Mouse (Mus musculus) liver, postnatal 0 days (tissue): ENCODE results near the gene Ensa. TPM values are rescaled to one million over a fixed set of nuclear protein-coding genes. Genes with fewer than 3 reads are reported as not detected.
"Not testable (repeated sequence)": the region's sequence is repeated elsewhere in the genome, so short reads cannot be mapped to it uniquely, and the experiment has no call there.

ENCODE experiments used
- ATAC-seq: fragments of 200-750 bp; cut with Nextera tagmentation; 2 replicates; pipeline ENCODE4 v1.8.0; 2017; ENCODE audit warnings: mild to moderate bottlenecking, moderate library complexity
- DNase-seq: peaks from one replicate; pipeline ENCODE4 v3.0.0-alpha.2; 2016
- H3K27ac ChIP-seq: fragments of 300-500 bp; sonication (generic); 2 replicates; pipeline ENCODE4 v1.5.1; 2014; ENCODE audit warnings: antibody characterized with exemption, moderate library complexity, mild to moderate bottlenecking, low read depth
- H3K27me3 ChIP-seq: fragments of 300-500 bp; sonication (generic); 2 replicates; pipeline ENCODE4 v1.6.1; 2014; ENCODE audit warnings: low read length, control low read depth, mixed read lengths; ENCODE audit not compliant: insufficient read depth
- H3K36me3 ChIP-seq: fragments of 300-500 bp; sonication (generic); replicated peaks from 2 replicates; pipeline ENCODE4 v1.6.1; 2014; ENCODE audit warnings: mild to moderate bottlenecking, control low read depth, low read length, moderate library complexity, mixed read lengths; ENCODE audit not compliant: insufficient read depth
- H3K4me1 ChIP-seq: fragments of 300-500 bp; sonication (generic); 2 replicates; pipeline ENCODE4 v1.6.1; 2014; ENCODE audit warnings: antibody characterized with exemption, mild to moderate bottlenecking, control low read depth; ENCODE audit not compliant: insufficient read depth
- H3K4me2 ChIP-seq: fragments of 300-500 bp; sonication (generic); 2 replicates; pipeline ENCODE4 v1.6.1; 2014; ENCODE audit warnings: low read depth, mild to moderate bottlenecking, low read length, moderate library complexity, mixed read lengths
- H3K4me3 ChIP-seq: fragments of 300-500 bp; sonication (generic); 2 replicates; pipeline ENCODE4 v1.5.1; 2014; ENCODE audit warnings: low read depth, low read length
- H3K9ac ChIP-seq: fragments of 300-500 bp; sonication (generic); replicated peaks from 2 replicates; pipeline ENCODE4 v1.6.1; 2014; ENCODE audit warnings: mild to moderate bottlenecking, moderate library complexity
- H3K9me3 ChIP-seq: fragments of 300-500 bp; sonication (generic); 2 replicates; pipeline ENCODE4 v1.6.1; 2016; ENCODE audit warnings: mild to moderate bottlenecking, control low read depth, low read length, mixed read lengths
- CTCF ChIP-seq: sonication (generic); IDR thresholded peaks from 2 replicates; pipeline ENCODE4 v1.5.1; 2016; ENCODE audit warnings: antibody characterized with exemption, low read depth
- EP300 ChIP-seq: IDR thresholded peaks from 2 replicates; pipeline ENCODE4 v1.6.1; 2016; ENCODE audit warnings: antibody characterized with exemption, low read depth, mild to moderate bottlenecking
- WGBS: fragments of 180-500 bp; shearing (Covaris S2); extraction: QIAGEN DNeasy Blood & Tissue Kit; methylation state at CpG from one replicate; pipeline ENCODE4 v1.1.7; 2014; ENCODE audit not compliant: insufficient replicate concordance; 5-methylcytosine and 5-hydroxymethylcytosine counted together
- polyA plus RNA-seq: library from polyadenylated mRNA; unstranded; fragments of >200 nt; fragmentation: Nextera tagmentation; extraction: Ambion mirVana; gene quantifications from 2 replicates; pipeline ENCODE4 v1.2.1, GENCODE M21; 2015

Ensa gene
- polyA plus RNA-seq, 1 experiment from 2014 or later: 23.9 TPM

GRCm38 (mm10) chr3:95651033-95651373 is 26.2 kb downstream of the Ensa start:
- Histone ChIP-seq H3K27me3 (no peaks in the 10 kb centered on the region), H3K9ac (no peak overlapping the region), H3K27ac (peak overlapping the region; percentile 93), H3K9me3 (no peaks in the 10 kb centered on the region), H3K4me3 (no peak overlapping the region), H3K4me2 (0 out of 2 replicates have a peak overlapping the region, but pooled peaks have one; percentile 41), H3K36me3 (no peaks in the 10 kb centered on the region), H3K4me1 (peaks cover 46% of the 10 kb centered on the region)
- DNase-seq (no peak), ATAC-seq (peak; percentile 2; the same call in 1 of the 2 replicates)
- TF ChIP-seq CTCF (no peak), EP300 (no peak)
- WGBS: 68% methylated on average over 3 of the region's 3 CpGs

- H3K9ac ChIP-seq: no peak overlapping the region
- H3K4me2 ChIP-seq: peak overlapping the region; percentile 27; the same call in 1 of the 2 replicates
- peaks cover 43% of the 10 kb centered on the region for H3K4me1 ChIP-seq
- TF ChIP-seq EP300: no peak
- TF ChIP-seq CTCF: no peak
- 68% methylated on average over 16 of the region's 16 CpGs for WGBS
- H3K9me3 ChIP-seq: no peaks in the 10 kb centered on the region
- ATAC-seq (no peak), DNase-seq (no peak)
- no peaks in the 10 kb centered on the region for H3K36me3 ChIP-seq
- H3K27ac ChIP-seq: peak overlapping the region; percentile 93
- H3K4me3 ChIP-seq: no peak overlapping the region
- no peaks in the 10 kb centered on the region for H3K27me3 ChIP-seq
Measured at GRCm38 (mm10) chr3:95651391-95652203, 26.8 kb downstream of the Ensa start.

- peak; percentile 14; the same call in 1 of the 2 replicates for ATAC-seq
- Histone ChIP-seq H3K4me1 (peaks cover 45% of the 10 kb centered on the region), H3K9ac (no peak overlapping the region), H3K27me3 (no peaks in the 10 kb centered on the region), H3K4me2 (no peak overlapping the region), H3K27ac (peak overlapping the region; percentile 93), H3K36me3 (no peaks in the 10 kb centered on the region), H3K4me3 (no peak overlapping the region), H3K9me3 (no peaks in the 10 kb centered on the region)
- TF ChIP-seq CTCF (peak; percentile 27), EP300 (no peak)
- 50% methylated on average over 7 of the region's 7 CpGs for WGBS
- peak; percentile 34 for DNase-seq
Measured at GRCm38 (mm10) chr3:95652204-95652811, 27.5 kb downstream of the Ensa start.

GRCm38 (mm10) chr3:95652871-95653270 is 28.1 kb downstream of the Ensa start:
- ATAC-seq (no peak), DNase-seq (no peak)
- no peaks in the 10 kb centered on the region for H3K27me3 ChIP-seq
- no peaks in the 10 kb centered on the region for H3K36me3 ChIP-seq
- TF ChIP-seq CTCF: no peak
- no peak for TF ChIP-seq EP300
- WGBS: 52% methylated on average over 6 of the region's 6 CpGs
- peaks cover 51% of the 10 kb centered on the region for H3K4me1 ChIP-seq
- no peak overlapping the region for H3K4me2 ChIP-seq
- H3K4me3 ChIP-seq: no peak overlapping the region
- no peak overlapping the region for H3K9ac ChIP-seq
- H3K27ac ChIP-seq: peak overlapping the region; percentile 93
- no peaks in the 10 kb centered on the region for H3K9me3 ChIP-seq

DNA sequence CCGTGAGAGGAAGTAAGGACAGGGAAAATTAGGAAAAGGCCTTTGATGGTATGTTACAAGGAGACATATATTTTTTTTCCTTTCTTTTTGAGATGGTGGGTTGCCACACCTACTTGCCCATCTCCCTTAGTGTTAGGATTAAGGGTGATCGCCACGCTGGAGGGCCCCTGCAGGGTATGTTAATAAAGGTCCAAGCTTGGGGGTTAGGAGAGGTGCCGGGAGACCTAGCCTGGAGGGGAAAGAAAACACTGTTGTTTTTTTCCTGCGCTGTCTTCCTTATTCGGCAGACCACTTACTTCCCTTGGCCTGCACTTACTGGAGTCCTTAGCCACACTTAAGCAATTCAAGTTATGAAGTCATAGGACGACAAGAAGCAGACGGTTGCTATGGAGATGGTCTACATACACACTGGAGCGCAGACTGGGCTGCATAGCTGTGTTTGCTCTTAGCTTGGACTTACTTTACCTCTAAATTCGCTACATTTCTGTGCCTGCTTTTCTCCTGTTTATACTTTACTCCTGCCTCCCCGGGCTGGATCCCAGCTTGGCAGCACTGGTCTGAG is 28.8 kb downstream of the Ensa start:
- Histone ChIP-seq H3K4me1 (peaks cover 52% of the 10 kb centered on the region), H3K4me2 (peak overlapping the region; percentile 40; the same call in 1 of the 2 replicates), H3K9ac (no peak overlapping the region), H3K4me3 (no peak overlapping the region), H3K27me3 (no peaks in the 10 kb centered on the region), H3K27ac (peak overlapping the region; percentile 93), H3K36me3 (no peaks in the 10 kb centered on the region), H3K9me3 (no peaks in the 10 kb centered on the region)
- no peak for DNase-seq
- ATAC-seq: no peak
- 36% methylated on average over 11 of the region's 11 CpGs for WGBS
- TF ChIP-seq CTCF (no peak), EP300 (no peak)

- H3K36me3 ChIP-seq, H3K27me3 ChIP-seq, H3K9ac ChIP-seq, H3K4me2 ChIP-seq, ATAC-seq, DNase-seq, H3K9me3 ChIP-seq, H3K4me3 ChIP-seq: not testable (repeated sequence)
- 84% methylated on average over 3 of the region's 3 CpGs for WGBS
- H3K4me1 ChIP-seq: peaks cover 52% of the 10 kb centered on the region
- 0 out of 2 replicates have a peak overlapping the region, but pooled peaks have one; percentile 93 for H3K27ac ChIP-seq
Measured at GRCm38 (mm10) chr3:95654371-95654770, 29.6 kb downstream of the Ensa start.
